Mouse (Mus musculus) activated CD4-positive, CD25-positive, alpha-beta regulatory T cell (primary cell): ENCODE data around the gene Prr5. TPM values are rescaled to one million over a fixed set of nuclear protein-coding genes. Genes with fewer than 3 reads are reported as not detected.

Experiments
- polyA plus RNA-seq, 2 experiments: library from polyadenylated mRNA; unstranded; fragments of 100-300 nt; shearing (Covaris generic); gene quantifications; one replicate each; pipeline ENCODE4 v1.2.1; 2017

The Prr5 gene
- under 1 TPM; 0.34 to 0.64 TPM for polyA plus RNA-seq

GRCm38 (mm10) chr15:84668938-84669747, at the start of gene Prr5:
TSS of gene Prr5 (plus strand) at chr15:84669620.

GRCm38 (mm10) chr15:84719791-84720190, 50.4 kb downstream of the Prr5 start, which contains the start of gene Arhgap8:
TSS of gene Arhgap8 (plus strand) at chr15:84720052.

Other genes starting within 250 kb of the Prr5 start
- under 1 TPM in 1 of 2 experiments, not detected in 1; 0.31 TPM for gene Shisal1, start 222.5 kb upstream of the Prr5 start, polyA plus RNA-seq
- gene Rtl6, start 111.8 kb upstream of the Prr5 start, polyA plus RNA-seq, result 1 to 10 TPM; 3.1 to 7.2 TPM
- not detected for gene Arhgap8, start 50.4 kb downstream of the Prr5 start, polyA plus RNA-seq
- 1 to 10 TPM in 1 of 2 experiments, under 1 TPM in 1; 0.16 to 2.5 TPM for gene Phf21b, start 186.4 kb downstream of the Prr5 start, polyA plus RNA-seq